Mouse (Mus musculus): ENCODE results near the gene Nt5c3. TPM values are rescaled to one million over a fixed set of nuclear protein-coding genes. Genes with fewer than 3 reads are reported as not detected.
"Not testable (repeated sequence)": the region's sequence is repeated elsewhere in the genome, so short reads cannot be mapped to it uniquely, and the experiment has no call there.

The Nt5c3 gene
- total RNA-seq, 4 experiments from 2014 or later = 51.4 to 61.2 (median 57.9) TPM

DNA sequence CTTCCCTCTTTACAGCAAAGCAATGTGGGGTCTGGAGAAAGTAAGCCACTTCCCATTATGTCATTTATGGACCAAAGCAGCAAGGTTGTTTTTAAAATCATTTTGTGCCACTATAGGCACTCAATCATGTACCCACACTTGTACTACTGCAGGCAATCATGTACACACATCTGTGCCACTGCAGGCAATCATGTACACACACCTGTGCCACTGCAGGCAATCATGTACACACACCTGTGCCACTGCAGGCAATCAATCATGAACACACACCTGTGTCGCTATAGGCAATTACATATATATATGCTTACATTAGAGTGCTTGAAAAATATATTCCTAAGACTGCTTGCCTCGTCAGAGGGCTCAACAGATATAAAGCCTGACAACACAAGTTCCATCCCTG is 18.8 kb downstream of the Nt5c3 start:
- no peak for DNase-seq (ENCODE audit: low spot score in 2 of 2)

DNA sequence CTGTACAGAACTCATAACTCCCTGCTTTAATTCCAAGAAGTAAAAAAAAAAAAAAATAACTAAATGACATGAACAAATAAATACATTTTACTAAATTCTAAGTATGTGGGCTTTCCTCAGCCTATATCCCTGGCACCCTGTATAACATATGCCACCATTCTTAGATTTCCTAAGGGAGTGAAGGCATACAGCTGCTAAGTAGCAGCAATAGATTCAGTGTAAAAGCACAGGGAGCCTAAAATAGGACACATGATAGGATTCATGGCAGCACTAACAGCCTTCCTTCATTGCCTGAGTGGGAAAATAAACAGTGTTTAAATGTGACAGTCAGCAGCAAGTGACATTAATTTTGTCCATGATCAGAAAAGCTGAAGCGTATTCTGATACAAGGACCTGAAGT is 19.4 kb downstream of the Nt5c3 start:
- no peak for DNase-seq (ENCODE audit: low spot score in 2 of 2)

GRCm38 (mm10) chr6:56903831-56904230 is 19.9 kb downstream of the Nt5c3 start:
- no peak for DNase-seq (ENCODE audit: low spot score in 2 of 2)

DNA sequence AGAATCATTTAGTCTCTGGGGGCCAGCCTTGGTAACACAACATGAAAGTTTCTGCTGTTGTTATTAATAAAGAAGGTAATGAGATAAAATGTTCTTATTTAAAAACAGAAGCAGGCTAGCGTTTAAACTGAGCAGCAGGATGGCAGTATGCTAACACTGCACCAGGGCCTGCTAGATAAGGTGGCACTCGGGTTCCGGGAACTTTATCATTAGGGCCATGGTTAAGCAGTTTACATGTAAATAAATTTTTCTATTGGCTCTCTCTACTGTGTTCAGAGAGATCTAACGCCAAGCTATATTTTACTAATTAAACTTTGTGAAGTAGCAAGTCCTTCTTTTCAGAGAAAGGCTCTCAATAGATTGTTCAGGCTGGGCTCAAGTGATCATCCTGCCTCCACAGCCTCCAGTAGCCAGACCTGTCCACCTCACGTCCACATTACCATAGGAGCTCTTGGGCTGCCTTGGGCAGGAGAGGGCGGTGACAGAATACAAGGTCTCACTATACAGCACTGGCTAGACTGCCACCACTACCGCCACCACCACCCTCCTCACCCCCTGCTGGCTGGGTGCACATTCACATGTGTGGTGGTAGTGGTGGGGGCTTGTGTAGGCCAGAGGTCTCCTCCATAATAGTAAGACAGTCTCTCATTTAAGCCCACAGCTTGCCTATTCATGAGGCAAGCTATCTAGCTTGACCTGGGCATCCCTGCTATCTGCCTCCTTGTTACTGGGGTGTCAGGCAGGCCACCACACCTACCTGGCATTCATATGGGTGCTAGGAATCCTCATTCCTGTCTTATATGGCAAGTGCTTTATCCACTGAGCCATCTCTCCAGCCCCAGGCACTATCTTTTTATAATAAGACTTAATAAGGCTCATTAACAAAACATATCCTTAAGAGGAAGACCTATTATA is 20.9 kb downstream of the Nt5c3 start:
- DNase-seq (ENCODE audit: low spot score in 2 of 2) = no peak

DNA sequence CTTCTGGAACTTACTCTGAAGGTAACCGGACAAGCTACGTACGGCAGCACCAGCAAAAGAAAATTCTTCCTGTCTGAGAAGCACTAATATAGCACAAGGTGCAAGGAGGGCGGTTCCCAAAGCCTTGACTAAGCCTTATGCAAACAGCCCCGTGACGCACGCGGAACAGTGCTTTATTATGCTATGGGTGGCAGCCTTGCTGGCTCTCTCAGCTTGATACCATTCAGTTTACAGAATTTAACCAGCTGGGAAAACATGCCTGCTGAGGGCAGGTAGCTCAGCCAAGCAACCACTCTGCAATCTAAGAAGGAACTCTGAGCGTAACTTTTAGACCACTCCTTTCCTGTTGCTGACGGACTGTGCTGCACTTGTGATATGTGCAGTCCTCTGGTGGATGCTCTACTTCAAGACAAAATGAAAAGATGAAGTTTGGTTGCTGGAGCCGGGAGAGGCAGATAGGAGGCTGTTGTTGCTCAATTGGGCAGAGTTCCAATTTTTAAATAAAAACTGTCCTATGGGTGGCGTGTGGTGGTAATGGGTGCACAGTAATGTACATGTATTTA is 21.8 kb downstream of the Nt5c3 start:
- DNase-seq (ENCODE audit: low spot score in 2 of 2) = peak; percentile 45 to 46

DNA sequence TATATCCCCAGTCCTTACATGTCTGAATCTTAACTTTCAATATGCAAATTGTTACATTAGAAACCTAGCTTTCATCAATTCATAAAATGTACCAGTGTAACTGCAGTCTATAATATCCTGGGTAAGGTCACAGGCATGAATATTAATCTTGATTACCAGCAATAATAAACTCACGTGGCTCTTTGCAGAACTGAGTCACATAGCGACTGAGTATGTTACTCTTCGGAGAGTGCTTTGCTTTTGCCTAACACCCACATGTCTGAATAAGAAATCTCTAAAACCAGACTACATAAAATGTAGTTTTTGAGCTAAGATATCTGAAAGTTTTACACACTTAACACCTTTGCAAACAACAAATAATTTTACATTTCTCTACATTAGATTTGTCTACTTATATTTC is 22.4 kb downstream of the Nt5c3 start:
- DNase-seq (ENCODE audit: low spot score in 2 of 2) = no peak

DNA sequence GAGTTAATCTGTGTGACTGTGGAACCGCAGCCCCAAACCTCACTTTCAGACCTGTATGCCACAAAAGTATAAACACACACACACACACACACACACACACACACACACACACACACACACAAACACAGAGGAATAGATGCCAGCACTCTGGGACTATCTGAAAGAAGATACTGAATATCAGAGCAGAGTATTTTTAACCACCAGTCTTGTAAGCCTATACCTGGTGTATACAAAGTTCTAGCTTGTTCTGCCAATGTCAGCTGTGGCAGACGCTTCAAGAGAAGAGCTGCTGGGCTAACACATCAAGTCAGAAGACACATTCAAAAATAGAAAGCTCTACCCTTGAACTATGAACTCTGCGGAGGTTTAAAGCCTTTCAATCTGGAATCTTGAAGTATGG is 24.1 kb downstream of the Nt5c3 start:
- no peak for DNase-seq (ENCODE audit: low spot score in 2 of 2)

DNA sequence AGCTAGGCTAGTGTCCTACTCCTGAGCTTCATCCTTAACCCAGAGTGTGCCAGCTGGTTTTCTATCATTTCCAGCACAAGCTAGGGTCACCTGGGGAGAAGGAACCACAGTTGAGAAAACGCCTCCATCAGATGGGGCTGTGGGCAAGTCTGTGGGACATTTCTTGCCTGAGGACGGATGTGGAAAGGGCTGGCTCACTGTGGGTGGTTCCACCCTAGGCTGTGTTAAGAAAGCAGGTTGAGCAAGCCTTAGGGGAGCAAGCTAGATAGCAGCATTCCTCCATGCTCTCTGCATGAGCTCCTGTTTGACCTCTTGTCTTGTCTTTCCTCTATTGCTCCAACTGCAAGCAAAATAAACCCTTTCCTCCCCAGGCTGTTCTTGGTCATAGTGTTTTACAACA is 33.0 kb downstream of the Nt5c3 start:
- no peak for DNase-seq (ENCODE audit: low spot score in 2 of 2)

- DNase-seq (ENCODE audit: low spot score in 2 of 2) = no peak
These were observed 35.2 kb downstream of the Nt5c3 start for GRCm38 (mm10) chr6:56888561-56888960.

GRCm38 (mm10) chr6:56879352-56879955 is 44.3 kb downstream of the Nt5c3 start:
- DNase-seq (ENCODE audit: low spot score in 2 of 2) = no peak

DNA sequence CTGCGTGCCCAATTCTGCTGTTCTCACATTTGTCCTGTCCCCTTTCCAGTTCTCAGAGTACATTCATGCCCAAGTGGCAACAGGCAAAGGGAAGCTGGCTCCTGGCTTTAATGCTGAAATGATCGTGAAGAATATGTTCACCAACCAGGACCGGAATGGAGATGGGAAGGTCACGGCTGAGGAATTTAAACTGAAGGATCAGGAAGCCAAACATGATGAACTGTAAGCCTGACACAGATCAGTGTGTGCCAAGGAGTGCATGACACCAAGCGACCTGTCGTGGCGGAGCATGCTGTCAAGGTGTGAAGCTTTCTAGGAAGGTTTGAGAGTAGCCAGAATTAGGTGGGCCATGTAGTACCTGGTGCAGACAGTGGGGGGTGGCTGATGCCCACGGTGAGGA is 45.7 kb downstream of the Nt5c3 start:
- DNase-seq (ENCODE audit: low spot score in 2 of 2) = no peak

DNA sequence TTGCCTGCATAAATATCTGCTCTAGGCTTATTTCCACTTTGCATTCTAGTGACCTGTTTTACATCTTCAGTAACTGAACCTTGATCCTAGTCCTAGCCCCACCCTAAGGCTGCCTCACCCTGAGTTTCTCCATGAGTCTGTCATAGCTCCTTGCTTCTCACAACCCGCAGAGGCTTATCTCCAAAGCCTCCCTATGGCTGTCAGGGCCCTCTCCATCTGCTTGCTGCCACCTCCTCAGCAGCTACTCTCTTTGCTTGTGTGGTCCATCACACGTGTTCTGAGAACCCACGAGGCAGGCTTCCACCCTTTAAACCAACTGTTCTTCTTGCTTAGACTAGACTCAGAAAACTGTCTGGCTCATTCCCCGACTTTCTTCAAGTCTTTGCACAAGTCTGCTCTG is 46.9 kb downstream of the Nt5c3 start:
- peak in 1 of 2 experiments; percentile 35 for DNase-seq (ENCODE audit: low spot score in 2 of 2)

- no peak for DNase-seq (ENCODE audit: low spot score in 2 of 2)
These were observed 53.7 kb downstream of the Nt5c3 start for GRCm38 (mm10) chr6:56870027-56870426.

DNA sequence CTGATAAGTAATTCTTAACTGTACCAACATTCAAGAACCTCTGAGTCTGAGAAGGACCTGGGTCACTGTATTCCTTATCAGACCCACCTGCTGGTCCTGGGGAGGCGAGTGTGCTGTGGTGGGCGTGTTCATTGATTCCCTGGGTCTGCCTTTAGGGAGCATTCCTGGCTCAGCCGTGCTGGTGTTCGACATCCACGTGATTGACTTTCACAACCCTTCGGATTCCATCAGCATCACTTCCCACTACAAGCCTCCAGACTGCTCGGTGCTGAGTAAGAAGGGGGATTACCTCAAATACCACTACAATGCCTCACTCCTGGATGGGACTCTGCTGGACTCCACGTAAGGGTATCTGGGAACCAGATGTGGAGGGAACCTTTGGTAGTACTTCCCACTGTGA is 55.2 kb downstream of the Nt5c3 start:
- DNase-seq (ENCODE audit: low spot score in 2 of 2) = no peak

- DNase-seq (ENCODE audit: low spot score in 2 of 2) = not testable (repeated sequence)
These were observed 56.8 kb downstream of the Nt5c3 start for GRCm38 (mm10) chr6:56866899-56867298.

- DNase-seq (ENCODE audit: low spot score in 2 of 2) = no peak
These were observed 63.4 kb downstream of the Nt5c3 start for GRCm38 (mm10) chr6:56860205-56860848.

DNA sequence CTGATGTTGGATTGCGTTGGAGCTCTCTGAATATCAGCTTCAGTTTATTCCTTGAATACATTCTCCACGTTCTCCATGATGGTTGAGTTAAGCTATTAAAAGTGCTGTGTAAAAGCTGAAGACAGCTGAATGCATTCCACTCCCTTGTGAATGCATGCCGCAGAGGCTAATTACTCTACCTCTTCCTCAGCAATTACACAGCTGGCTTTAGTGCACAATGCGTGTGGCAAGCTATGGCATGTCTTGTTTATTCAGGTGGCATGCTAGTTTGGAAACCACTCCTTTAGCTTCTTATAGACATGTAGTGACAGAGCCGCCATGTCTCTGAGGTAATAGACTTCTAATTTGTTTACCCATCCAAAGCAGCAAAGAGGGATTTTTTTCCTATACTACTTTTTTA is 67.0 kb downstream of the Nt5c3 start:
- DNase-seq (ENCODE audit: low spot score in 2 of 2) = no peak

DNA sequence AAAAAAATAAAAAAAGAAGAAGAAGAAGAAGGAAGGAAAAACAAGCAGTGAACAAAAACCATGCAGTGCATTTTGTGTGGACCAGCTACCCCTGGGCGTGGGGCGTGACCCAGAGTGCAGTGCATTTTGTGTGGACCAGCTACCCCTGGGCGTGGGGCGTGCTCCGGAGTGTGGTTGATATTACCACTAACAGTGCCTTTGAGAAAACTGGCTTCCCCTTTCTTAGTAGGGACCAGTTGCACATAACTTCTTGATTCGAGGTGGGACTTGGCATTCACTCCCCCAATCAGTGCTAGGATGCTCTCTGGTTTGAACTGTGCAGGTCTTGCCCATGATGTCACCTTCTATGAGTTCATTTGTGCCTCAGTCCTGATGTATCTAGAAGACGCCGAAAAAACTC is 68.9 kb downstream of the Nt5c3 start:
- DNase-seq (ENCODE audit: low spot score in 2 of 2) = no peak

GRCm38 (mm10) chr6:56850315-56850714 is 73.4 kb downstream of the Nt5c3 start:
- DNase-seq (ENCODE audit: low spot score in 2 of 2) = no peak

DNA sequence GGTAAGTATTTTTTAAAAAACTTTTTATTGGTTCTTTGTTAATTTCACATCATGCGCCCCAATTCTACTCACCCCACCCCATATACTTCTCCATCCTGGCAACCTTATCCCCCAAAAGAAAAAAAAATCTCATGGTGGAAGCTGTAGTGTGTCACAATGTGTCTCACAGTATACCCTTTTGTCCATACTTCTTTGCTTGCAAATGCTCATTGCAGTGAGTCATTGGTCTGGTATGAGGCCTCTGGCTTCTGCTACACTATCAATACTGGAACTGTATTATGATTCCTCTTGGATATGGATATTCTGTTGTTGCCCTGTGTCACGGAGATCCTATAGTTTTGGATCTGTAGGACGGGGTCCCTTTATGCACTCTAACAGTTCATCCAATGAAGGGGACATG is 74.8 kb downstream of the Nt5c3 start:
- DNase-seq (ENCODE audit: low spot score in 2 of 2) = no peak

DNA sequence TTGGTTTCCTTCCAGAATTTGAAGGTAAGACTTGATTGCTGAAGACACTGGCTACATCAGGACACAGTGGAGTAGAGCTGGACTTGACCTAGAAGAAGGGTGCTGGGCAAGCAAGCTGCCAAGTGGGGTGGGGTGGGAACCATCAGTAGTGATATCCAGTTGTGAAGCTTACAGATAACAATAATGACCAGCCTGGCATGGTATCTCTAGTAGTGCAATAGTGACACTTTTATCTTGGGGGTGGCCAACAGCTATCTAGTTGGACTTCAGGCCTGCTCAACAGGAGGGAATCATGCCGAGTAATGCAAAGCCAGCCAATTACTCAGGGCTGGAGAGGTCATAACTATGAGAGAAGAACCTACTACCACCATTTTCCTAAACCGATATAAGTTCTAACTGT is 79.4 kb downstream of the Nt5c3 start:
- no peak for DNase-seq (ENCODE audit: low spot score in 2 of 2)

- DNase-seq (ENCODE audit: low spot score in 2 of 2) = no peak
These were observed 80.5 kb downstream of the Nt5c3 start for GRCm38 (mm10) chr6:56843229-56843628.

All from left cerebral cortex, adult 8-10 months (tissue).